Mouse (Mus musculus): ENCODE data around the gene Mylip. TPM values are rescaled to one million over a fixed set of nuclear protein-coding genes. Genes with fewer than 3 reads are reported as not detected.

Mylip gene
- polyA plus RNA-seq, 1 experiment from 2014 or later, result 4.4 TPM

GRCm38 (mm10) chr13:45358676-45359323 lies 30.7 kb upstream of the Mylip start:
- Histone ChIP-seq H3K36me3 (ENCODE audit: control insufficient read depth, insufficient read depth, low read length) (no peaks in the 10 kb centered on the region), H3K4me2 (no peak overlapping the region), H3K27me3 (replicated peaks; ENCODE audit: control insufficient read depth, insufficient read depth, low read length) (peaks cover under 1% of the 10 kb centered on the region; the same call in 1 of the 2 replicates), H3K4me3 (ENCODE audit: low read depth, low read length) (no peak overlapping the region), H3K9ac (ENCODE audit: low read depth, low read length) (no peak overlapping the region), H3K9me3 (ENCODE audit: control insufficient read depth, low read length) (0 out of 2 replicates have a peak, but pooled peaks cover 2% of the 10 kb centered on the region), H3K4me1 (replicated peaks; ENCODE audit: control insufficient read depth, insufficient read depth, low read length) (no peaks in the 10 kb centered on the region; the same call in 1 of the 2 replicates), H3K27ac (ENCODE audit: low read depth, low read length) (no peak overlapping the region)
- ATAC-seq (replicated peaks; ENCODE audit: low FRiP score), result no peak
- DNase-seq (ENCODE audit: low spot score), result no peak
- 48% methylated on average over 13 of the region's 13 CpGs for WGBS

GRCm38 (mm10) chr13:45365788-45366187 lies 23.8 kb upstream of the Mylip start:
- DNase-seq (ENCODE audit: low spot score), result no peak
- H3K9ac ChIP-seq (ENCODE audit: low read depth, low read length), result no peak overlapping the region
- no peak for ATAC-seq (replicated peaks; ENCODE audit: low FRiP score)
- no peak overlapping the region for H3K27ac ChIP-seq (ENCODE audit: low read depth, low read length)
- 0 out of 2 replicates have a peak, but pooled peaks cover 3% of the 10 kb centered on the region for H3K27me3 ChIP-seq (replicated peaks; ENCODE audit: control insufficient read depth, insufficient read depth, low read length)
- WGBS, result 79% methylated on average over 10 of the region's 10 CpGs
- no peaks in the 10 kb centered on the region for H3K4me1 ChIP-seq (replicated peaks; ENCODE audit: control insufficient read depth, insufficient read depth, low read length)
- no peak overlapping the region for H3K4me3 ChIP-seq (ENCODE audit: low read depth, low read length)
- no peak overlapping the region for H3K4me2 ChIP-seq
- H3K9me3 ChIP-seq (ENCODE audit: control insufficient read depth, low read length), result 0 out of 2 replicates have a peak, but pooled peaks cover 1% of the 10 kb centered on the region
- H3K36me3 ChIP-seq (ENCODE audit: control insufficient read depth, insufficient read depth, low read length), result no peaks in the 10 kb centered on the region

- no peaks in the 10 kb centered on the region for H3K36me3 ChIP-seq (ENCODE audit: control insufficient read depth, insufficient read depth, low read length)
- H3K9ac ChIP-seq (ENCODE audit: low read depth, low read length), result no peak overlapping the region
- H3K27me3 ChIP-seq (replicated peaks; ENCODE audit: control insufficient read depth, insufficient read depth, low read length), result 0 out of 2 replicates have a peak, but pooled peaks cover 3% of the 10 kb centered on the region
- ATAC-seq (replicated peaks; ENCODE audit: low FRiP score), result no peak
- no peaks in the 10 kb centered on the region; the same call in 1 of the 2 replicates for H3K4me1 ChIP-seq (replicated peaks; ENCODE audit: control insufficient read depth, insufficient read depth, low read length)
- WGBS, result 50% methylated on average over 2 of the region's 2 CpGs
- no peak overlapping the region for H3K27ac ChIP-seq (ENCODE audit: low read depth, low read length)
- H3K4me3 ChIP-seq (ENCODE audit: low read depth, low read length), result no peak overlapping the region
- no peak for DNase-seq (ENCODE audit: low spot score)
- H3K4me2 ChIP-seq, result no peak overlapping the region
- no peaks in the 10 kb centered on the region for H3K9me3 ChIP-seq (ENCODE audit: control insufficient read depth, low read length)
These were observed 17.9 kb upstream of the Mylip start for GRCm38 (mm10) chr13:45371673-45372072.

DNA sequence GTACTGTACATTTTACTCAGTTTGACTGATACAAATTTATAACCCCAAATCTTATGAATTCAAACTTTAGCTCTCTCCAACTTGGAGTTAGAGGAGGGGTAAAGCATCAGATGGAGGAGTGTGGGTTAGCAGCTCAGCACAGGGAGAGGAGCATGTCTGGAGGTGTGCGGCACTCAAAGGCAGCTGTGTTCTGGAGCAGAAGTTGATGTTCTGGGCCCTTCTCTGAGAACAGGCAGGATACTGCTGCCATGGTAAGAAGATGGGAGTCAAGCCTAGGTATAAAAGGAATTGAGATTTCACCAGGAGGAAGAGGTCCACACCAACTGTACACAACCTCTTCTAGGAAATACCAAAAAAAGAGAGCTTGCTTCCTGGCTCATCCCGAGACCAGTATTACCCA lies 17.1 kb upstream of the Mylip start:
- no peak overlapping the region for H3K4me2 ChIP-seq
- H3K27ac ChIP-seq (ENCODE audit: low read depth, low read length), result no peak overlapping the region
- ATAC-seq (replicated peaks; ENCODE audit: low FRiP score) (no peak), DNase-seq (ENCODE audit: low spot score) (no peak)
- H3K4me3 ChIP-seq (ENCODE audit: low read depth, low read length), result no peak overlapping the region
- no peak overlapping the region for H3K9ac ChIP-seq (ENCODE audit: low read depth, low read length)
- H3K27me3 ChIP-seq (replicated peaks; ENCODE audit: control insufficient read depth, insufficient read depth, low read length), result 0 out of 2 replicates have a peak, but pooled peaks cover 3% of the 10 kb centered on the region
- H3K4me1 ChIP-seq (replicated peaks; ENCODE audit: control insufficient read depth, insufficient read depth, low read length), result no peaks in the 10 kb centered on the region; the same call in 1 of the 2 replicates
- H3K36me3 ChIP-seq (ENCODE audit: control insufficient read depth, insufficient read depth, low read length), result no peaks in the 10 kb centered on the region
- 77% methylated on average over 2 of the region's 2 CpGs for WGBS
- no peaks in the 10 kb centered on the region for H3K9me3 ChIP-seq (ENCODE audit: control insufficient read depth, low read length)

DNA sequence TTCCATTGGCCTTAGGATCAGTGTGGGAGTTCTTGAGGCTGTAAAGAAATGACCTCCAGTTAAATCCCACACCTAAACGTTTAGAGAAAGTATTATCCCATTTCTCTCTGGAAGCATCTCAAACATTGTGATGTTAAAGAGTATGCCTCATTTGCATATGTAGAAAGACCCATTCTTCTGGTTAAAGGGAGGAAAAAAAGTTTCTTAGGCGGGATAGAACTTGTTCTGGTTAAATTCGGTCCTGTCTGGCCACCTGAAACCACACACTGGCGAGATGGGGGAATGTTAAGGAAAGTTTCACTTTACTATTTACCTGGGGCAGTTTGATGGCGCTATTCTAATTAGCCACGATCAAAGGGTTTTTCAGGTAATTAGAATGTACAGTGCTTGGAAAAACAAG lies 14.7 kb upstream of the Mylip start:
- WGBS, result 42% methylated on average over 6 of the region's 6 CpGs
- no peak overlapping the region for H3K27ac ChIP-seq (ENCODE audit: low read depth, low read length)

GRCm38 (mm10) chr13:45382208-45382607 lies 7.3 kb upstream of the Mylip start:
- Histone ChIP-seq H3K4me2 (no peak overlapping the region), H3K9me3 (ENCODE audit: control insufficient read depth, low read length) (no peaks in the 10 kb centered on the region), H3K27me3 (replicated peaks; ENCODE audit: control insufficient read depth, insufficient read depth, low read length) (peaks cover 3% of the 10 kb centered on the region; the same call in 1 of the 2 replicates), H3K4me3 (ENCODE audit: low read depth, low read length) (no peak overlapping the region), H3K36me3 (ENCODE audit: control insufficient read depth, insufficient read depth, low read length) (no peaks in the 10 kb centered on the region), H3K4me1 (replicated peaks; ENCODE audit: control insufficient read depth, insufficient read depth, low read length) (0 out of 2 replicates have a peak, but pooled peaks cover 3% of the 10 kb centered on the region), H3K9ac (ENCODE audit: low read depth, low read length) (no peak overlapping the region), H3K27ac (ENCODE audit: low read depth, low read length) (no peak overlapping the region)
- DNase-seq (ENCODE audit: low spot score), result no peak
- 45% methylated on average over 7 of the region's 7 CpGs for WGBS
- ATAC-seq (replicated peaks; ENCODE audit: low FRiP score), result no peak

More for the DNA sequence above, 14.7 kb upstream of the Mylip start:
- no peak overlapping the region for H3K4me3 ChIP-seq (ENCODE audit: low read depth, low read length)
- H3K4me1 ChIP-seq (replicated peaks; ENCODE audit: control insufficient read depth, insufficient read depth, low read length), result no peaks in the 10 kb centered on the region; the same call in 1 of the 2 replicates
- H3K9ac ChIP-seq (ENCODE audit: low read depth, low read length), result no peak overlapping the region
- 0 out of 2 replicates have a peak, but pooled peaks cover 6% of the 10 kb centered on the region for H3K27me3 ChIP-seq (replicated peaks; ENCODE audit: control insufficient read depth, insufficient read depth, low read length)
- no peak for ATAC-seq (replicated peaks; ENCODE audit: low FRiP score)
- DNase-seq (ENCODE audit: low spot score), result no peak
- no peaks in the 10 kb centered on the region for H3K9me3 ChIP-seq (ENCODE audit: control insufficient read depth, low read length)
- no peaks in the 10 kb centered on the region for H3K36me3 ChIP-seq (ENCODE audit: control insufficient read depth, insufficient read depth, low read length)
- no peak overlapping the region for H3K4me2 ChIP-seq

DNA sequence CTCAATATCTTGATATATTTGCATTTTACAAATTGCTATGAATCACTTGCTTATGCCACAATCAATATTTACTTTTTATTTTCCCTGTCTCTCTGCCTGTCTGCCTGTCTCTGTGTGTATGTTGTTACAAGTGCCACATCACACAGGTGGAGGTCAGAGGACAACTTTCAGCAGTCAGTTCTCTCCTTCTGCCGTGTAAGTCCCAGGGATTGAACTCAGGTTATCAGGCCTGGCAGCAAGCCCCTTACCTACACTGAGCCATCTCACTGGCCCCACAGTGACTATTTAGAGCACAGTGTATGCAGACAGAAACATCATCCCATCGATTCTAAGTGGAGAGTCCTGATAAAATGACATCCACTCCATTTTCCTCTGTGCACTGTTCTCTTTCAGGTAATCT lies 4.9 kb upstream of the Mylip start:
- Histone ChIP-seq H3K36me3 (ENCODE audit: control insufficient read depth, insufficient read depth, low read length) (no peaks in the 10 kb centered on the region), H3K27ac (ENCODE audit: low read depth, low read length) (no peak overlapping the region), H3K27me3 (replicated peaks; ENCODE audit: control insufficient read depth, insufficient read depth, low read length) (peaks cover under 1% of the 10 kb centered on the region; the same call in 1 of the 2 replicates), H3K4me2 (no peak overlapping the region), H3K9ac (ENCODE audit: low read depth, low read length) (no peak overlapping the region), H3K9me3 (ENCODE audit: control insufficient read depth, low read length) (no peaks in the 10 kb centered on the region), H3K4me3 (ENCODE audit: low read depth, low read length) (no peak overlapping the region), H3K4me1 (replicated peaks; ENCODE audit: control insufficient read depth, insufficient read depth, low read length) (peaks cover 8% of the 10 kb centered on the region; the same call in 1 of the 2 replicates)
- DNase-seq (ENCODE audit: low spot score) (no peak), ATAC-seq (replicated peaks; ENCODE audit: low FRiP score) (no peak)
- WGBS, result 77% methylated on average over 2 of the region's 2 CpGs

DNA sequence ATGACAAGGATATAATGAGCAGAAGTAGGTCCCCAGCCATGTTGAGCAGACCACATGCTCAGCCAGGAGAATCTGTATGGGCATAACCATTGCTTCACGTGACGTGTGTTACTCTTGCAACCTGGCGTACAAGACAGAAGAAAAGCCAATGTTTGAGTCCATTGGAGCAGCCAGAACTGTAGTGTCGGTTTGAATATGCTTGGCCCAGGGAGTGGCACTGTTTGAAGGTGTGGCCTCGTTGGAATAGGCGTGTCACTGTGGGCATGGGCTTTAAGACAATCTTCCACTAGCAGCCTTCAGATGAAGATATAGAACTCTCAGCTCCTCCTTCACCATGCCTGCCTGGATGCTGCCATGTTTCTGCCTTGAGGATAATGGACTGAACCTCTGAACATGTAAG lies 4.0 kb upstream of the Mylip start:
- DNase-seq (ENCODE audit: low spot score), result no peak
- H3K9me3 ChIP-seq (ENCODE audit: control insufficient read depth, low read length), result no peaks in the 10 kb centered on the region
- WGBS, result 78% methylated on average over 6 of the region's 6 CpGs
- H3K4me3 ChIP-seq (ENCODE audit: low read depth, low read length), result no peak overlapping the region
- no peaks in the 10 kb centered on the region for H3K36me3 ChIP-seq (ENCODE audit: control insufficient read depth, insufficient read depth, low read length)
- no peaks in the 10 kb centered on the region; the same call in 1 of the 2 replicates for H3K27me3 ChIP-seq (replicated peaks; ENCODE audit: control insufficient read depth, insufficient read depth, low read length)
- H3K4me1 ChIP-seq (replicated peaks; ENCODE audit: control insufficient read depth, insufficient read depth, low read length), result peaks cover 9% of the 10 kb centered on the region
- no peak overlapping the region for H3K9ac ChIP-seq (ENCODE audit: low read depth, low read length)
- no peak overlapping the region for H3K27ac ChIP-seq (ENCODE audit: low read depth, low read length)
- ATAC-seq (replicated peaks; ENCODE audit: low FRiP score), result no peak
- H3K4me2 ChIP-seq, result no peak overlapping the region

GRCm38 (mm10) chr13:45386253-45386652 lies 3.3 kb upstream of the Mylip start:
- H3K9ac ChIP-seq (ENCODE audit: low read depth, low read length), result no peak overlapping the region
- WGBS, result 89% methylated on average over 14 of the region's 14 CpGs
- no peak overlapping the region for H3K4me3 ChIP-seq (ENCODE audit: low read depth, low read length)
- DNase-seq (ENCODE audit: low spot score) (no peak), ATAC-seq (replicated peaks; ENCODE audit: low FRiP score) (no peak)
- no peaks in the 10 kb centered on the region for H3K36me3 ChIP-seq (ENCODE audit: control insufficient read depth, insufficient read depth, low read length)
- H3K4me2 ChIP-seq, result no peak overlapping the region
- no peaks in the 10 kb centered on the region; the same call in 1 of the 2 replicates for H3K27me3 ChIP-seq (replicated peaks; ENCODE audit: control insufficient read depth, insufficient read depth, low read length)
- H3K4me1 ChIP-seq (replicated peaks; ENCODE audit: control insufficient read depth, insufficient read depth, low read length), result peaks cover 14% of the 10 kb centered on the region
- H3K9me3 ChIP-seq (ENCODE audit: control insufficient read depth, low read length), result no peaks in the 10 kb centered on the region
- no peak overlapping the region for H3K27ac ChIP-seq (ENCODE audit: low read depth, low read length)
